Mouse (Mus musculus) heart, embryonic 12.5 days (tissue): ENCODE measurements at regions not wholly inside any gene's neighbourhood (a gene's known extent, or its start where the extent isn't known, plus 50 kb on each side); places are given as distances from the start of the nearest gene placed in this dataset.

Experiments used
- ATAC-seq: fragments of 200-750 bp; cut with Nextera tagmentation; 2 replicates; pipeline ENCODE4 v1.8.0; 2017; ENCODE audit warnings: moderate TSS enrichment, moderate library complexity; ENCODE audit not compliant: insufficient number of reproducible peaks, low FRiP score
- H3K27ac ChIP-seq: fragments of 300-500 bp; sonication (generic); 2 replicates; pipeline ENCODE4 v1.5.1; 2016; ENCODE audit warnings: mild to moderate bottlenecking, moderate library complexity; ENCODE audit not compliant: poor library complexity, severe bottlenecking
- H3K27me3 ChIP-seq: fragments of 300-500 bp; sonication (generic); replicated peaks from 2 replicates; pipeline ENCODE4 v1.6.1; 2016; ENCODE audit warnings: mild to moderate bottlenecking, moderate library complexity
- H3K36me3 ChIP-seq: fragments of 300-500 bp; sonication (generic); 2 replicates; pipeline ENCODE4 v1.6.1; 2016; ENCODE audit warnings: mild to moderate bottlenecking, moderate library complexity
- H3K4me1 ChIP-seq: fragments of 300-500 bp; sonication (generic); replicated peaks from 2 replicates; pipeline ENCODE4 v1.6.1; 2016; ENCODE audit warnings: mild to moderate bottlenecking
- H3K4me2 ChIP-seq: fragments of 300-500 bp; sonication (generic); 2 replicates; pipeline ENCODE4 v1.6.1; 2016; ENCODE audit warnings: mild to moderate bottlenecking, moderate library complexity
- H3K4me3 ChIP-seq: fragments of 300-500 bp; sonication (generic); 2 replicates; pipeline ENCODE4 v1.5.1; 2016; ENCODE audit warnings: mild to moderate bottlenecking
- H3K9ac ChIP-seq: fragments of 300-500 bp; sonication (generic); 2 replicates; pipeline ENCODE4 v1.6.1; 2016; ENCODE audit warnings: mild to moderate bottlenecking, moderate library complexity
- H3K9me3 ChIP-seq: fragments of 300-500 bp; sonication (generic); replicated peaks from 2 replicates; pipeline ENCODE4 v1.6.1; 2016; ENCODE audit warnings: mild to moderate bottlenecking, moderate library complexity
- WGBS: fragments of 180-500 bp; shearing (Covaris S2); methylation state at CpG from one replicate; pipeline ENCODE4 v1.1.7; 2016; 5-methylcytosine and 5-hydroxymethylcytosine counted together

DNA sequence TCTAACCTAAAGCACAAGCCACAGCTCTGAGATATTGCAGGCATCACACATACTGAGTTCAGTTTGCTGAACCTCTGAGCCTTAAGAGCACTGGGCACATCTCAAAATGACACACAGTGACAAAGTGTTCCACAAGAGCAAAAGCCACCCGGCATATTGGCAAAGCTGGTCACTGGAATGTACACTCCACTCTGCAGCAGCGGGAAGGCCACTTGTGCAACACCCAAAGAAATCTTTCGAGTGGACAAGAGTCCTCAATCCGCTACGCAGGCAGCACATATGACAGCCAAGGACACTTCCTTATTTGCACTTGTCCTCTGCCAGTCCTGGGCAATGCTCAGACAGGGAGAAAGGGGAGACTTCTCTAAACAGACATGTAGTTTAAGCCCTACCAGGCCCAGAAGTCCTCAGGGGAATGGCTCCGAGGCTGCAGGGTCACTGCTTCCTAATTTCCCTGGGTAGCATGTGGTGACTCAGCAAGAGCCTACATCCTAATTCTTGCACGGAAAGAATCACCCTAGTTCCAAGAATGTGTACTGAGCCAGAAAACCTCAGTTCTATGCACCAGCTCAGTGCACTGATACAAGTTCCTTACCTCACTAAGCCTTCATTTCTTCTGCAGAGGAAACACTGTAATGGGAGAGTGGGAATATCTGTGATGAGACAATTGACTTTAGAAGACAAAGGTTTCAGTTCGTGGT lies 144.5 kb upstream of the Ppargc1a start:
- no peaks in the 10 kb centered on the region for H3K9me3 ChIP-seq
- no peak overlapping the region for H3K4me3 ChIP-seq

DNA sequence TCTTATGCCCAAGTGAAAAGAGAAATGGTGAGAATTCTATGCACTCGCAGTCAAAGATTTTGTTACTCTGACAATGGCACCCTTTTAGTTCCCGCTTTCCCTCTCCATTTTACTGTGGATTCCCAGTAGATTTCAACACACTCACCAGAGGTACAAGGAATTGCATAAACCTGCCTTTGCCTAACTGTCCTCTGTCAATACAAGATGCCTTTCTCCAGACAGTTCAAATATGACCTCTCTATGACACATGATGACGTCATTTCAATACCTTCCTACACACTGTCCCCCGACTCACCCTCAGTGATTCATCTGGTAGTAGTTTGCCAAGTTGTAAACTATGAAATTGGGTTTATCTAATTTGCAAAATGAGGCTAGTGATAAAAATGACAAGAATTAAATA lies 143.1 kb upstream of the Ppargc1a start:
- Histone ChIP-seq H3K4me3 (no peak overlapping the region), H3K9me3 (no peaks in the 10 kb centered on the region), H3K4me1 (peaks cover 5% of the 10 kb centered on the region; the same call in 1 of the 2 replicates), H3K27ac (no peak overlapping the region), H3K36me3 (no peaks in the 10 kb centered on the region), H3K27me3 (no peaks in the 10 kb centered on the region), H3K4me2 (no peak overlapping the region), H3K9ac (no peak overlapping the region)
- no peak for ATAC-seq
- 78% methylated on average over 4 of the region's 4 CpGs for WGBS

More for the DNA sequence above, 144.5 kb upstream of the Ppargc1a start:
- H3K9ac ChIP-seq: no peak overlapping the region
- H3K36me3 ChIP-seq: no peaks in the 10 kb centered on the region
- H3K27ac ChIP-seq: no peak overlapping the region
- peaks cover 5% of the 10 kb centered on the region; the same call in 1 of the 2 replicates for H3K4me1 ChIP-seq
- ATAC-seq: no peak
- WGBS: 54% methylated on average over 8 of the region's 8 CpGs
- no peak overlapping the region for H3K4me2 ChIP-seq
- H3K27me3 ChIP-seq: no peaks in the 10 kb centered on the region

DNA sequence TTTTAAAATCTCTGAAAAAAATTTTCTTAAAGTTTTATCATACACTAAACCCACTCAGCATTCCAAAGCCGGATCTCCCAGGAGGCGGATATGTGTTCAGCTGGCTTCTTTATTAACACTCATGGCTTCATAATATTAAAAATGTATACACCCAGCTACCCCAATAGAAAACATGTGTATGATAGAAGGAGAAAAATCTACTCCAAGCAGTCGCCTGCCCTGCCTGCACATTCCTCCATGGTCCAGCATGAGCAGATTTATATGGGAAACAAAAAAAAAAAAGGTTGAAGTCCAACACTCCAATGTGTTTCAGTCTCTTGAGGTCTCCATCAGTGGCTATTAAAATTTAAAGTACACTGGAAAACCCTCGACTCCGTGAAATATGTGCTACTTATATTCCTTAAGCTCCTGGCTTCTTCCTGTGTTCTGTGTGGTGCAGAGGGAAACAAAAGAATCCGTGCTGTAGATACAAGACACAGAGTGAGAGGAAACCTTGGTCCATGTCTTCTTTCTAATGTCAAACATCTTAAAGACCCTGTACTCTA lies 142.0 kb upstream of the Ppargc1a start:
- no peak for ATAC-seq
- Histone ChIP-seq H3K27ac (no peak overlapping the region), H3K4me3 (no peak overlapping the region), H3K4me2 (no peak overlapping the region), H3K4me1 (peaks cover 5% of the 10 kb centered on the region; the same call in 1 of the 2 replicates), H3K27me3 (no peaks in the 10 kb centered on the region), H3K9ac (no peak overlapping the region), H3K36me3 (no peaks in the 10 kb centered on the region), H3K9me3 (no peaks in the 10 kb centered on the region)
- WGBS: 77% methylated on average over 6 of the region's 6 CpGs

DNA sequence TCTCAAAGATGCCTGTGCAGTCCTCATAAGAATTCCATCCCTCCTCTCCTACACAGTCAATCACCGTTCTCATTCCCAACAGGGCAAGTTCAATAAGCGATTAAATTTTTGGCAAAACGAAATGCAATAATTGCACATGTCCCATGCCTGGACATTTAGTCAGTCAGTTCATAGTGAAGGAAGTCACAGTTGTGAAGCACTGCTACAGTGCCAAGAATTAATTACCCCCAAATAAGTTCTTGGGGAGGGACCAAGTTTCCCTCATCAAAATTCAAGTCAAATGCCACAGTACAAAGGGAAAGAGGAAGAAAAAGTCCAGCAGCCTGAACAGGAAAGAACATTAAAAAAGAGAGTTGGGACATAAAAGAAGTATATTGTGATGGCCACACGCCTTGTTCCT lies 112.4 kb upstream of the Ppargc1a start:
- H3K4me3 ChIP-seq: no peak overlapping the region
- WGBS: 83% methylated on average over 4 of the region's 4 CpGs
- no peak for ATAC-seq

DNA sequence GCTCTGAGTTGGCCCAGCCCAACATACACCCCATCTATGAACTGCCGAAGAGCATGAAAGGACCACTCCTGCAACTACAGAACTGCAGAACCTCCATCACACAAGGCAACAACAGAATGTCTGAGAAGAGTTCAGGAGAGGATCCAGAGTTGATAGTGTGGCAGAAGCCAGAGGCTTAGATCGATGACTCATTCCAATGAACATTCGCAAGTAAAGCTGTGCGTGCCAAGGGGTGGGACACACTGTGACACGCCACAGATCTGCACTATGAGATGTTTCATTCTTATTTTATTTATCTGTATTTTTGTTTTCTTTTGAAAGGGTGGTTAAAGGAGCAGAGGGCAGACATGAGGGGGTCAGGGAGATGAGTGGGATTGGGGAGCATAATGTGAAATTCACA lies 103.7 kb upstream of the Ppargc1a start:
- Histone ChIP-seq H3K4me3 (no peak overlapping the region), H3K27me3 (no peaks in the 10 kb centered on the region), H3K9ac (no peak overlapping the region), H3K36me3 (no peaks in the 10 kb centered on the region), H3K4me2 (no peak overlapping the region), H3K27ac (no peak overlapping the region), H3K4me1 (no peaks in the 10 kb centered on the region), H3K9me3 (no peaks in the 10 kb centered on the region)
- 88% methylated on average over 5 of the region's 5 CpGs for WGBS
- ATAC-seq: no peak

More for the DNA sequence above, 112.4 kb upstream of the Ppargc1a start:
- Histone ChIP-seq H3K27me3 (no peaks in the 10 kb centered on the region), H3K36me3 (no peaks in the 10 kb centered on the region), H3K4me1 (no peaks in the 10 kb centered on the region), H3K9me3 (no peaks in the 10 kb centered on the region), H3K9ac (no peak overlapping the region), H3K4me2 (no peak overlapping the region), H3K27ac (no peak overlapping the region)

DNA sequence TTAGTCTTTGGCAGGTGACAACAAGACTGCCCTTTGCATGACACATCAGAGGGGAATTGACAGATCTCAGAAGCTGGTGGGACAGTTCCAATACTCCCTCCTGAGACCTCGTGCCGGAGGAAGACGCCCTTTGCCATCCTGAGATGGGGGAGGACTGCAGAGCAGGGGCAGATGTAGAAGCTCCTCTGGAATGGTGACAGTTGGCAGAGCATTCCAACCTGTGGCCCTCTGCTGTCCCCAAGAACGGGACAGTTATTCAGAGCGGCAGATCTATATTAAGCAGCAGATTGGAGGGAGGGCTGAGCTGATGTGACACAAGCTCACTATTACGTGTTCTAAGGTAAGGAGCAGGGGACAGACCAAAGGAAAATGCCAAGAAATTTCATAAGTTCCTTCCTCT lies 97.7 kb upstream of the Ppargc1a start:
- no peak for ATAC-seq
- no peak overlapping the region for H3K4me2 ChIP-seq

DNA sequence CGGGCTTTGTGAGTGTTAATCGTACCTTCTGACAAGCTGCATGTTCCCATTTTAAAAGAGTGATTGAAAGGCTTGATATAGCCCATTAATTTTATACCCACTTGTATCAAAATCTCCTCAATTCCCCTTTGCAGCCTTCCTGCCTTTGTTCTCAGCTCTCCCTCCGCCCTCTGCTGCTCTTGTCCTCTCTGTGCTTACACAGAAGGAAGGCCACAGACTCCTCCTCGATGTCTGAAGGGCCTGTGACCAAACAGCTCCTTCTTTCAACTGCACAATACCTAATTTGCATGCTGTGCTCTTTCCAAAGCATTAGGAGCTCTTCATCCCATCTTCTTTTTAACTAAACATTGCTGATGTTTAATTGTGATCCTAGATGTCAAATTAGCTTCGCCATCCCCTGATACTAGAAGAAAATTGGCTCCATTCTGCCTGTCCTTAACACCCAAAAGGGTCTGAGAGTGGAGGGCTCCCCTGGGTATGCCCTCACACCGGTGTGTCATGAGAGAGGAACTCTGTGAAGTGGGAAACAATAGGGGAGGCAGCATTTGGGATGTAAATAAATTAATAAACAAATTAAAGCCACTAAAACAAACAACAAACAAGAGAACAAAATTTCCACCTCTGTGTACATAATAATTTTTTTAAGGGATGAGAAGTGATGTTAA lies 90.8 kb upstream of the Ppargc1a start:
- Histone ChIP-seq H3K27me3 (no peaks in the 10 kb centered on the region), H3K4me2 (no peak overlapping the region), H3K9ac (no peak overlapping the region), H3K4me3 (no peak overlapping the region), H3K36me3 (no peaks in the 10 kb centered on the region), H3K9me3 (no peaks in the 10 kb centered on the region), H3K4me1 (no peaks in the 10 kb centered on the region), H3K27ac (no peak overlapping the region)
- 69% methylated on average over 6 of the region's 6 CpGs for WGBS
- no peak for ATAC-seq

More for the DNA sequence above, 97.7 kb upstream of the Ppargc1a start:
- H3K9ac ChIP-seq: no peak overlapping the region
- no peaks in the 10 kb centered on the region for H3K27me3 ChIP-seq
- H3K4me3 ChIP-seq: no peak overlapping the region
- H3K9me3 ChIP-seq: no peaks in the 10 kb centered on the region
- 49% methylated on average over 6 of the region's 6 CpGs for WGBS
- no peaks in the 10 kb centered on the region for H3K36me3 ChIP-seq
- H3K4me1 ChIP-seq: 0 out of 2 replicates have a peak, but pooled peaks cover 4% of the 10 kb centered on the region
- H3K27ac ChIP-seq: no peak overlapping the region

DNA sequence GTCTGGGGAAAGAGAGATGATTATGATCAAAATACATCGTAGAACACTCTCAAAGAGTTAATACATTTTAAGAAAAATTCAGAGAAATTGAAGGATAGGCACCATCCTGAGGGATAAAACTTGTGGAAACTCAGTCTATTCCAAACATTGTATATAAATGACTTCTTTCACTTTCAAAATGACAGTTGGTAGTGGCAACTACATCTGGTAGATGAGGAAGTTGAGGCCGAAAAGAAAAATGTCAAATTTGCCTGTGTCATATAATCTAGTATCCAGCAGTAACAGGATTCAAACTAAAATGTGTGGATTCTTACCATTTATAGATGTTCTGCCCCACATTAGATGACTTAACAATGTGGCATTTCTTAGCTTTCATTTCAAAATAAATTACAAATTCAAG lies 86.0 kb upstream of the Ppargc1a start:
- Histone ChIP-seq H3K27me3 (no peaks in the 10 kb centered on the region), H3K9me3 (no peaks in the 10 kb centered on the region), H3K27ac (no peak overlapping the region), H3K4me1 (no peaks in the 10 kb centered on the region), H3K4me2 (no peak overlapping the region), H3K36me3 (no peaks in the 10 kb centered on the region), H3K4me3 (no peak overlapping the region), H3K9ac (no peak overlapping the region)
- WGBS: 73% methylated on average over 2 of the region's 2 CpGs
- no peak for ATAC-seq

DNA sequence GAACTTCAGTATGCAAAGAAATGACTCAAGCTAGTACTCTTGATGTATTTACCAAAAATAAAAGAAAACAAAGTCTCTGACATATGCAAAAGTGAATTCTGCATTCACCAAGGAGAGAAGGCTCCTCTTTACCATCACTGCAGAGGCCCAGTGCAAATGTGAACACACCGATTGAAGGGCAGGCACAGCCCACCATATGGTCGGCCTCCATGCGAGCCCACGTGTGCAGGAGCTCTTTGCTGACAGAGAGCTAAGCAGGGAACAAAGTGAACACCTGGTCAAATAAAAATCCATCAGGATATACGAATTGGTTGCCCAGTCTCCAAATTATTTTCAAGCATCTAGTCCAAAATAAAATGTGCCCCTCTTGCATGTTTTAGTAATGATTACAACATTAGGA lies 56.9 kb upstream of the Ppargc1a start:
- 79% methylated on average over 5 of the region's 5 CpGs for WGBS
- Histone ChIP-seq H3K9me3 (no peaks in the 10 kb centered on the region), H3K4me3 (no peak overlapping the region), H3K4me1 (no peaks in the 10 kb centered on the region), H3K27ac (no peak overlapping the region), H3K27me3 (no peaks in the 10 kb centered on the region), H3K9ac (no peak overlapping the region), H3K4me2 (no peak overlapping the region), H3K36me3 (no peaks in the 10 kb centered on the region)
- no peak for ATAC-seq
